Mouse (Mus musculus) G1E (cell line): ENCODE measurements around the gene Ctcf.

Source experiments
- CTCF ChIP-seq: IDR thresholded peaks from 2 replicates; pipeline ENCODE4 v1.5.1; 2012; ENCODE audit warnings: low read depth, low read length, inconsistent platforms, mixed read lengths
- GATA1 ChIP-seq: IDR thresholded peaks from 2 replicates; pipeline ENCODE4 v1.6.1; 2012; ENCODE audit warnings: borderline replicate concordance, low read length, inconsistent platforms, mixed read lengths
- GATA2 ChIP-seq: IDR thresholded peaks from 2 replicates; pipeline ENCODE4 v1.6.1; 2012; ENCODE audit warnings: low read depth, low read length, inconsistent platforms, borderline replicate concordance
- TAL1 ChIP-seq: conservative IDR thresholded peaks from 2 replicates; pipeline ENCODE4 v1.6.1; 2012; ENCODE audit warnings: low read depth, low read length, inconsistent platforms, mixed read lengths

- TF ChIP-seq GATA1 (no peak), CTCF (peak; percentile 4; the same call in 1 of the 2 replicates), TAL1 (no peak), GATA2 (no peak)
These were observed at the start of gene Ctcf for GRCm38 (mm10) chr8:105636018-105636962.
